7 mouse cellular contexts compared by ENCODE assay signal in the genomic region with DNA sequence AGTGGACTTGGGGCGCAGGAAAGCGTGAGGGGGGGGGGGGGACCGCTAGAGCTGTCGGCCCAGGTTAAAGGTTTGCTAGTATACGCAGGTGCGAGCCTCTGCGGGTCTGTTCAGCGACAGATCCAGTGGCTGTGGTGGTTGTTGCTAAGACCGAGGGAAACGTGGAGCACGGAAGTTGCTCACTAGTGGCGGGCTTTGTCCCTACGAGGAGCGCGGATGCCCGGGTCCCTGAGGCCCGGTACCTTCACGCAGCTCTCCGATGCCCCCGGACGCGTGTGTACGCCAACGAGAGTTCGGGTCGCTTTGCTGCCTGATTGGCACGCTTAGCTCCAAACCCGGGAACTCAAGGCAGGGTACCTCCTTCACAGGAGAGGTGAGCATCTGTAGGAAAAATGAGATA. TPM values are rescaled to one million over a fixed set of nuclear protein-coding genes. Genes with fewer than 3 reads are reported as not detected.
DNase-seq lines count a peak whose midpoint lies in the region; ATAC-seq and TF ChIP-seq lines count a peak whose summit lies in the region.

No protein-coding gene starts in this region.

- H3K27me3 ChIP-seq in lung, embryonic 14.5 days (ENCODE audit: insufficient read depth, low read length), result peaks cover 23% of the 10 kb centered on the region
- peaks cover 51% of the 10 kb centered on the region for H3K27me3 ChIP-seq in embryonic facial prominence, embryonic 12.5 days
- peaks cover 15% of the 10 kb centered on the region for H3K27me3 ChIP-seq in intestine, postnatal 0 days (replicated peaks; ENCODE audit: control insufficient read depth, insufficient read depth, low read length)
- H3K27me3 ChIP-seq in neural tube, embryonic 13.5 days, result peaks cover 42% of the 10 kb centered on the region

- peak; percentile 28 for DNase-seq in lung, embryonic 14.5 days
- DNase-seq in lung, postnatal 4 days, result no peak
- DNase-seq in layer of hippocampus, adult 9-10 months (ENCODE audit: low spot score), result no peak
- no peak for DNase-seq in adrenal gland, postnatal 10 days

- peak overlapping the region; percentile 48 for H3K4me3 ChIP-seq in lung, embryonic 14.5 days (ENCODE audit: low read depth, low read length)
- peak overlapping the region; percentile 46 for H3K4me3 ChIP-seq in embryonic facial prominence, embryonic 12.5 days
- H3K4me3 ChIP-seq in intestine, postnatal 0 days (ENCODE audit: low read depth, low read length), result peak overlapping the region; percentile 45
- peak overlapping the region; percentile 53 for H3K4me3 ChIP-seq in neural tube, embryonic 13.5 days

- 1% methylated on average over 28 of the region's 28 CpGs for WGBS in lung, embryonic 14.5 days
- 2% methylated on average over 28 of the region's 28 CpGs for WGBS in embryonic facial prominence, embryonic 12.5 days
- 1% methylated on average over 28 of the region's 28 CpGs for WGBS in intestine, postnatal 0 days
- 1% methylated on average over 28 of the region's 28 CpGs for WGBS in neural tube, embryonic 13.5 days

- H3K9ac ChIP-seq in lung, embryonic 14.5 days, result peak overlapping the region; percentile 16; the same call in 1 of the 2 replicates
- H3K9ac ChIP-seq in embryonic facial prominence, embryonic 12.5 days, result peak overlapping the region; percentile 42
- no peak overlapping the region for H3K9ac ChIP-seq in intestine, postnatal 0 days (ENCODE audit: low read depth, low read length)
- H3K9ac ChIP-seq in neural tube, embryonic 13.5 days, result peak overlapping the region; percentile 68

- no peak for TF ChIP-seq CTCF in lung, embryonic 14.5 days (IDR thresholded peaks at IDR 0.05; ENCODE audit: low read depth)
- no peak for TF ChIP-seq CTCF in intestine, postnatal 0 days (IDR thresholded peaks at IDR 0.05; ENCODE audit: low read depth)

- H3K4me2 ChIP-seq in lung, embryonic 14.5 days, result peak overlapping the region; percentile 95
- peak overlapping the region; percentile 91 for H3K4me2 ChIP-seq in embryonic facial prominence, embryonic 12.5 days (replicated peaks)
- H3K4me2 ChIP-seq in intestine, postnatal 0 days (replicated peaks; ENCODE audit: low read depth), result peak overlapping the region; percentile 79
- peak overlapping the region; percentile 97 for H3K4me2 ChIP-seq in neural tube, embryonic 13.5 days

- no peaks in the 10 kb centered on the region for H3K4me1 ChIP-seq in lung, embryonic 14.5 days (ENCODE audit: insufficient read depth)
- peaks cover 14% of the 10 kb centered on the region; the same call in 1 of the 2 replicates for H3K4me1 ChIP-seq in embryonic facial prominence, embryonic 12.5 days
- peaks cover 3% of the 10 kb centered on the region; the same call in 1 of the 2 replicates for H3K4me1 ChIP-seq in intestine, postnatal 0 days (replicated peaks; ENCODE audit: control insufficient read depth, insufficient read depth, low read length)
- H3K4me1 ChIP-seq in neural tube, embryonic 13.5 days (replicated peaks), result peaks cover 34% of the 10 kb centered on the region

- no peaks in the 10 kb centered on the region for H3K36me3 ChIP-seq in lung, embryonic 14.5 days (ENCODE audit: insufficient read depth)
- no peaks in the 10 kb centered on the region for H3K36me3 ChIP-seq in embryonic facial prominence, embryonic 12.5 days
- H3K36me3 ChIP-seq in intestine, postnatal 0 days (ENCODE audit: control insufficient read depth, insufficient read depth), result no peaks in the 10 kb centered on the region
- no peaks in the 10 kb centered on the region for H3K36me3 ChIP-seq in neural tube, embryonic 13.5 days

- no peaks in the 10 kb centered on the region for H3K9me3 ChIP-seq in lung, embryonic 14.5 days (ENCODE audit: low read depth, low read length)
- H3K9me3 ChIP-seq in embryonic facial prominence, embryonic 12.5 days, result no peaks in the 10 kb centered on the region
- H3K9me3 ChIP-seq in intestine, postnatal 0 days (ENCODE audit: control insufficient read depth), result no peaks in the 10 kb centered on the region
- no peaks in the 10 kb centered on the region for H3K9me3 ChIP-seq in neural tube, embryonic 13.5 days

- ATAC-seq in lung, embryonic 14.5 days (ENCODE audit: insufficient read depth), result no peak
- no peak for ATAC-seq in embryonic facial prominence, embryonic 12.5 days (ENCODE audit: insufficient number of reproducible peaks, insufficient read depth, low FRiP score, low TSS enrichment)
- ATAC-seq in intestine, postnatal 0 days, result no peak; the same call in 1 of the 2 replicates
- peak; percentile 21 for ATAC-seq in neural tube, embryonic 13.5 days (ENCODE audit: low read depth)

- no peak overlapping the region for H3K27ac ChIP-seq in lung, embryonic 14.5 days (ENCODE audit: low read depth)
- no peak overlapping the region for H3K27ac ChIP-seq in embryonic facial prominence, embryonic 12.5 days
- no peak overlapping the region for H3K27ac ChIP-seq in intestine, postnatal 0 days (ENCODE audit: low read depth, low read length)
- H3K27ac ChIP-seq in neural tube, embryonic 13.5 days (replicated peaks), result peak overlapping the region; percentile 56; the same call in 1 of the 2 replicates

RNA-seq across cellular contexts. Expression of gene Slco4a1, which starts 0.7 kb away (rescaled TPM):
- 0.39 and 0.47 TPM in 2 replicates for polyA plus RNA-seq in lung, embryonic 14.5 days (2014; fragmentation: Nextera tagmentation; extraction: Ambion mirVana)
- 2.0 and 2.4 TPM in 2 replicates for polyA plus RNA-seq in embryonic facial prominence, embryonic 12.5 days (2016; fragmentation: Nextera tagmentation; extraction: Ambion mirVana)
- polyA plus RNA-seq in intestine, postnatal 0 days (2015; fragmentation: Nextera tagmentation; extraction: Ambion mirVana), result 0.47 and 0.76 TPM in 2 replicates
- polyA plus RNA-seq in neural tube, embryonic 13.5 days (2015; fragmentation: Nextera tagmentation; extraction: Ambion mirVana), result 5.1 and 5.4 TPM in 2 replicates
- 1 to 10 TPM; 4.4 to 5.1 TPM for total RNA-seq in adrenal gland, postnatal 10 days (2021)

RNA-seq across cellular contexts. Expression of gene Ntsr1, which starts 43.1 kb away (rescaled TPM):
- 2.6 and 3.0 TPM in 2 replicates for polyA plus RNA-seq in lung, embryonic 14.5 days (2014; fragmentation: Nextera tagmentation; extraction: Ambion mirVana)
- 0.25 and 0.55 TPM in 2 replicates for polyA plus RNA-seq in embryonic facial prominence, embryonic 12.5 days (2016; fragmentation: Nextera tagmentation; extraction: Ambion mirVana)
- polyA plus RNA-seq in intestine, postnatal 0 days (2015; fragmentation: Nextera tagmentation; extraction: Ambion mirVana), result 0.67 and 0.74 TPM in 2 replicates
- 0.43 and 0.47 TPM in 2 replicates for polyA plus RNA-seq in neural tube, embryonic 13.5 days (2015; fragmentation: Nextera tagmentation; extraction: Ambion mirVana)
- under 1 TPM in 1 of 2 experiments, not detected in 1; 0.06 TPM for total RNA-seq in adrenal gland, postnatal 10 days (2021)
